Mouse (Mus musculus) olfactory bulb, adult 2 months (tissue): ENCODE measurements around the gene Tubb2a. TPM values are rescaled to one million over a fixed set of nuclear protein-coding genes. Genes with fewer than 3 reads are reported as not detected.
"Not testable (repeated sequence)": the region's sequence is repeated elsewhere in the genome, so short reads cannot be mapped to it uniquely, and the experiment has no call there.

ENCODE experiments used
- H3K27ac ChIP-seq: fragments of 200-500 bp; 2 replicates; pipeline ENCODE4 v1.5.1; 2012; ENCODE audit warnings: low read depth, low read length; ENCODE audit not compliant: insufficient read depth
- H3K4me1 ChIP-seq: fragments of 200-500 bp; 2 replicates; pipeline ENCODE4 v1.6.1; 2012; ENCODE audit warnings: low read length; ENCODE audit not compliant: control insufficient read depth, insufficient read depth
- H3K4me3 ChIP-seq: fragments of 200-500 bp; 2 replicates; pipeline ENCODE4 v1.5.1; 2012; ENCODE audit warnings: mild to moderate bottlenecking, low read depth, low read length, moderate library complexity; ENCODE audit not compliant: insufficient read depth
- CTCF ChIP-seq: fragments of 200-500 bp; IDR thresholded peaks from 2 replicates; pipeline ENCODE4 v1.5.1; 2012; ENCODE audit warnings: low read depth, mild to moderate bottlenecking, low read length, moderate library complexity; ENCODE audit not compliant: insufficient read depth
- POLR2A ChIP-seq: fragments of 200-500 bp; IDR thresholded peaks from 2 replicates; pipeline ENCODE4 v1.6.1; 2012; ENCODE audit warnings: mild to moderate bottlenecking, low read depth, low read length, moderate library complexity; ENCODE audit not compliant: insufficient read depth
- WGBS: fragments of 180-500 bp; shearing (Covaris S2); methylation state at CpG from one replicate; pipeline ENCODE4 v1.1.7; 2018; 5-methylcytosine and 5-hydroxymethylcytosine counted together
- polyA plus RNA-seq: library from polyadenylated mRNA; stranded (reverse); fragments of >200 nt; gene quantifications from 2 replicates; pipeline ENCODE4 v1.2.4, GENCODE M21; 2012; ENCODE audit warnings: low replicate concordance; ENCODE audit not compliant: missing spikeins, insufficient read depth, insufficient read length

Gene Tubb2a
- polyA plus RNA-seq, 1 experiment = not detected

DNA sequence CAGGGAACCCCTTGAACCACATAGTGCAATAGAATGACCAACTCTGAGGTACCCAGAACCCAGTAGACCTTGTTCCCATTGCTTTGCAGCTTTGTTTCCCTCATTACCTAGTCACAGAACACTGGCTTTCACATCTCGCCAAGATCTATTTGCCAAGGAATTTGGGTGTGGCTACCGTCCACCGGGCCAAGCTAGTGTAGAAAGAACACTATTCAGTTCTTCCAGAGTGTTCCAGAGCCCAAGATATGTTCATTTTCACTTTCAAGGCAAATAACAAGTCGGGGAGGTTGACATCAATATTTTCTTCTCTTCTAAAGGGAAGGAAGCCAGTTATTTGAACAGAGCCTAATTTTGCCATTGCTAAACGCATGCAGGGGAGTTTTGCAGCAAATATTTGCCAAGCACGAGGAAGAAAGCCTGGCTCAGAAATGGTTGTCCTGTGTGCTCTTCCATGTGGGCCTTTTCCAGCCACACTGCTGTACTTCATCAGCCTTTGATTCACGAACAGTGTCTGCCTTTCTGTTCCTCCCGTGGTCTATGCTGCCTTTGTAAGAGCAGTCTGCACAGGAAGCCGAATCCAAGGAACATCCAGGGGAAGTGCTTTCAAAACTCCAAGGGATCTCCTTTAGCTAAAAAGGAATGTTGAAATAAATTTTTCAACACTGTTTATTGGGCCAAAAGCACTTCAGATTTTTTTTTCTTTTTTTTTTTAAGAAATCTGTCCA lies 6.4 kb upstream of the Tubb2a start:
- Histone ChIP-seq H3K4me3 (no peak overlapping the region), H3K27ac (peak overlapping the region; percentile 12; the same call in 1 of the 2 replicates), H3K4me1 (peaks cover 16% of the 10 kb centered on the region)
- whole genome bisulfite sequencing = 31% methylated on average over 9 of the region's 9 CpGs
- TF ChIP-seq POLR2A (no peak), CTCF (no peak)

DNA sequence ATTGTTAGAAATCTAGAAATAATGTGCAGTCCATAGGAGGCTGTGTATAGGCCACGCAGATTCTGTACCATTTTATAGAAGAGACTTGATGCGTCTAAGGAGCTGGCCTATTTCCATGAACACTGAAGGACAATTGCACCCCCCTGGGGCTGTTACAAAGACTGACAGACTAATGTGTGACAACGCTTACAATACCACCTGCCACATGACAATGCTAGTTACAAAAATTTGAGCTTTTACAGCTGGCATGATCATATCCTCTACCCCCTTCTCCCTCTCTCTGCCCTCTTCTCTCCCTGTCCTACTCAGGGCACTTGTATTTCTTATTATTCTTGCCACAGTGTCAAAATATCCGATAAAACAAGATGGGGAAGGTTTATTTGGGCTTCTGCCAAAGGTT lies 4.1 kb upstream of the Tubb2a start:
- H3K27ac ChIP-seq = no peak overlapping the region
- TF ChIP-seq CTCF (no peak), POLR2A (no peak)
- peaks cover 10% of the 10 kb centered on the region for H3K4me1 ChIP-seq
- H3K4me3 ChIP-seq = no peak overlapping the region
- WGBS = 87% methylated on average over 4 of the region's 4 CpGs

DNA sequence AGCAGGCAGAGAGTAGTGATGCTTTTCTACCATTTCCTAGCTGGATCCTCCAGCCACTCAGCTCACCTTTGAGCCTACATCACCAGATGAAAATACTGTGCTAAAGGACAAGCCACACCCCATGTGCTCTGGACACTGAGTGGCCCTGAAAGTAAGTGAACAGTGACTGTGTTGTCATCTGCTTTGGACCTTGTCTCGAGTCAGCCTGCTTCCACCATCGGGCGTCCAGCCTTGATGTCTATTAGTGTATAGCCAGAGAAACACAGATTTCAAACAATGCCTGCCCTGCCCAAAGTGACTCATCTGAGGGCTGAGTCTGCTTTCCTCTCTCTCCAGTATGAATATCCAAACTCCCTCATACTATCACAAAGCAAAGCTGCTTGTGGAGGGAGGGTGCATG lies 2.0 kb upstream of the Tubb2a start:
- no peak overlapping the region for H3K27ac ChIP-seq
- H3K4me3 ChIP-seq = no peak overlapping the region
- TF ChIP-seq CTCF (no peak), POLR2A (no peak)
- WGBS = 42% methylated on average over 3 of the region's 3 CpGs
- peaks cover 13% of the 10 kb centered on the region for H3K4me1 ChIP-seq

DNA sequence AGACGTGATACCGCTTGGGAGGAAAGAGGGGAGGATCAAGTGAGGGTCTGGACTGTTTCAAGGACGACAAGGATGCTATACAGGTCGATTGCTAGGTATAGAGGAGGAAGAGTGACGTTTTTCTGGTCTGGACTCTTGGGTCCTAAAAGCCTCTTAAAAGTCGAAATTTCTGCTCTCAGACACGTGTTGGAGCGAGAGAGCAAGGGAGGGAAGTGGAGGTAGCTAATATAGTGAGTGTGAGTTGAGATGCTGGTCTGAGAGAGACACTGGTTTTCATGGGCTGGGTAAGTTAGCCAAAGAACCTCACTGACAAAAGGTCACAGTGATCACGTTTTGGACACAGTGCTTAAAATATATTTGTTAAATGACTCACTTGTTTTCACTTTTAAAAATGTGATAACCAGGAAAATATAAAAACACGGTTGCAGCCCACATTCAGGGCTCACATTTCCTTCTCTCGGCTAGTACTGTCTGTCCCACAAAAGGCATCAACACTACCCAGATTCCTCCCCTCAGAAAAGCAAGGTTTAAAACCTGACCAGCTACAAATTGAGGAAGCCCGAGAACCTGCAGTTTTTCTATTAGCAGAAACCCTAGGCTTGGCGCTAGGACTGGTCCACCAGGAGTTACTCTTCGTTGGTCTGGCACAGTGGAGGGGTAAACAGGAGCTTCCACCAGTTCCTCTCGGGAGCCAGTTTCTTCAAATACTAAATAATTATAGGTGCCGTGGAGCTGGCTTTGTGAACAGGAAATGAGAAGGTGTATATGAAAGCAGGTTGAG lies 883 bp upstream of the Tubb2a start:
- 38% methylated on average over 16 of the region's 16 CpGs for WGBS
- TF ChIP-seq POLR2A (no peak), CTCF (no peak)
- Histone ChIP-seq H3K4me1 (peaks cover 16% of the 10 kb centered on the region), H3K27ac (peak overlapping the region; percentile 70; the same call in 1 of the 2 replicates), H3K4me3 (peak overlapping the region; percentile 86; the same call in 1 of the 2 replicates)

DNA sequence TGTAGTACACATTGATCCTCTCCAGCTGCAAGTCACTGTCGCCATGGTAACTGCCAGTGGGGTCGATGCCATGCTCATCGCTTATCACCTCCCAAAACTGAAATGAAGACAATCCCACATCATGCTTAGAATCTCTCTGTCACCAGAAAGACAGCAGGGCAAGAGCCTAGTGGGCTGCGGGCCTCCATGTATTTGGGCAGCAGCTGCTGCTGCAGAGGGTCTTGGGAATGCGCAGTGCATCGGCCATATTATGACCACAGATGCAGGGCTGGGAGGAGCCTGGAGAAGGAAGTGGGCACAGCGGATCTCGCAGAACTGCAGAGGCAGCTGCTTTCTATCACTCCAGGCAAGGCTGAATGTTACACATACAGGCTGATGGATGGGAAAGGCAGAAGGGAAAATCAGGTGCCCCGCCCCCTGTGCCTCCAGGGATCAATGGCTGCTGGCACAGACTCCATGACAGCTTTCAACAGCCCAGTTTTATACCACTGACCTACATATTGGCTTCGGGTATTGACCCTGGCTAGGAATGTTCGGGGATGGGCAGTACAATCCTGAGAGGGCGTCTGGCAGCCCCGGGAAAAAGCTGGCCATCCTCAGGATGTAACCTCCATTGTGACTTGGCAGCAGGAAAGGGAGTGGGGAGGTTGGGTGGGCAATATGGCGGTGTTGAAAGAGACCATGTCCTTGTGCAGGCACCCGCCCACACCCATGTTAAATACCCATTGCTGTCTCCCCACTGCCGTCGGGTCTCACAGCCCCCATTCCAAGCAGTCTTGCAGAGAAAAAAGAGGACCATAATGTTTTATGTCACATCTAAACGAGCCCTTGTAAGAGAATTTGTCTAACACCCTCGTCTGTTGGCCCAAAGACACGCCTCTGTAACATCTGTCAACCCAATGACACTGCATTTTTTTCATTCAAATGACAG lies 981 bp downstream of the Tubb2a start:
- peak overlapping the region; percentile 74 for H3K27ac ChIP-seq
- H3K4me1 ChIP-seq = peaks cover 16% of the 10 kb centered on the region
- peak overlapping the region; percentile 57 for H3K4me3 ChIP-seq
- WGBS = 10% methylated on average over 20 of the region's 20 CpGs
- no peak for TF ChIP-seq CTCF
- no peak for TF ChIP-seq POLR2A

DNA sequence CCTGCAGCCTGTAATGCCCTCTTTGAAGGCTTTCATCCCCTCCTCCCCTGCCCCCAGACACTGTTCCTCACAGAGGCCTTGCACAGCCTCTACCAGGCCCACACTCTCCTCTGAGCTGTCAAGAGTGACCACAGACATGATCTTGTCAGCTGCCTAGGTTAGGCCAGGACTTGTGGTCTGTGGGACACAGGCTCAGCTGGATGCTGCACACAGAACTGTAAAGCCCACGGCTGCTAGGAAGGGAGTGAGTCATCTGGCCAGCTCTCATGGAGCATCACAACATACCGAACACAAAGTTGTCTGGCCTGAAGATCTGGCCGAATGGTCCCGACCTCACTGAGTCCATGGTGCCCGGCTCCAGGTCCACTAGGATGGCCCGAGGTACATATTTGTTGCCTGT lies 1.9 kb downstream of the Tubb2a start:
- H3K4me3 ChIP-seq = peak overlapping the region; percentile 31
- not testable (repeated sequence) for H3K27ac ChIP-seq
- peaks cover 16% of the 10 kb centered on the region for H3K4me1 ChIP-seq
- 30% methylated on average over 6 of the region's 6 CpGs for WGBS

DNA sequence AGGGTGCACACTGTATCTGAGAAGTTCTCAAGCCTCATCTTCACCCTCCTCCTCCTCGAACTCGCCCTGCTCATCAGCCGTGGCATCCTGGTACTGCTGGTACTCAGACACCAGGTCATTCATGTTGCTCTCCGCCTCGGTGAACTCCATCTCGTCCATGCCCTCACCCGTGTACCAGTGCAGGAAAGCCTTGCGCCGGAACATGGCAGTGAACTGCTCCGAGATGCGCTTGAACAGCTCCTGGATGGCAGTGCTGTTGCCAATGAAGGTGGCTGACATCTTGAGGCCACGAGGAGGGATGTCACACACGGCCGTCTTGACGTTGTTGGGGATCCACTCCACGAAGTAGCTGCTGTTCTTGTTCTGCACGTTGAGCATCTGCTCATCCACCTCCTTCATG lies 3.4 kb downstream of the Tubb2a start:
- H3K27ac ChIP-seq, H3K4me3 ChIP-seq: not testable (repeated sequence)
- WGBS = 92% methylated on average over 10 of the region's 17 CpGs
- H3K4me1 ChIP-seq = peaks cover 14% of the 10 kb centered on the region

DNA sequence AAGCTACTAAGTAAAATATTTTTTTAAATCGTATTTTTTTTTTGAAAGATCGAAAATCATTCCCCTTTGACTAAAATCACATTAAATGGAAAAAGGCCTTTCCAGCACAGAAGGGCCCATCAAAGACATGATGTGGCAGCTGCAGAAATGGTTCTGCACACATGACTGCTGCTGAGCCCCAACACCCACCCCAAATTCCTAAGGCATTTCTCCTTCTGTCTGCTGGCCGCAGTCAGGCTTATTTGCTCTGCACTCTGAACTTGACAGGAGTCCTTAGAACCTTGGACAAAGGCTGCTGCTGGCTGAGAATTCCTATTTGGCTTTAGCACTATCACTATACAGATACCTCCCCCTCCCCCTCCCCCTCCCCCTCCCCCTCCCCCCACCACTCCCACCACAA lies 5.0 kb downstream of the Tubb2a start:
- Histone ChIP-seq H3K4me1 (peaks cover 8% of the 10 kb centered on the region), H3K27ac (no peak overlapping the region), H3K4me3 (no peak overlapping the region)
- WGBS = 61% methylated on average over 3 of the region's 3 CpGs
- TF ChIP-seq POLR2A = no peak
- no peak for TF ChIP-seq CTCF

DNA sequence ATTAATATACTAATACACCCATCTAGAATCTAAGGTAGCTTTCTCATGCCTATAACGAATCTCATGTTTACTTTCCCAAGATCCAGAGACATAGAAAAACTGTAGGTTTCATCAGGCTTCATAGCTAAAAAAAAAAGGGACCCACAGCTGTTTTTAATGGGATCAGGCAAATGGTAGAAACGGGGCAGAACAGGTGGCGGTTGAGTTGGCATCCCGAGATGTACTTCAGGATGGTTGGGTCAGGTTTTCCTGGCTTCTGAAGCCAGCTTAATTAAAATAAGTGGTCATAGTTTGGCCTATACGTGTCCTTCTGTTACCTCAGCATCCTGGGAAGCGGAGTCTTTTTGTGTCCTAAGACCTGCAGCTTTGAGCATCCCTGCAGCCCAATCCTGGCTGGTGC lies 6.0 kb downstream of the Tubb2a start:
- Histone ChIP-seq H3K27ac (no peak overlapping the region), H3K4me1 (peaks cover 13% of the 10 kb centered on the region), H3K4me3 (no peak overlapping the region)
- 70% methylated on average over 6 of the region's 6 CpGs for WGBS
- TF ChIP-seq POLR2A (no peak), CTCF (no peak)
